Mouse (Mus musculus): ENCODE measurements around the gene Pepd.

The Pepd gene

GRCm38 (mm10) chr7:34911919-34912897 lies at the start of gene Pepd:
Pepd (plus strand) TSS chr7:34912379.
- peak; percentile 97 for DNase-seq (ENCODE audit: low read depth)

DNA sequence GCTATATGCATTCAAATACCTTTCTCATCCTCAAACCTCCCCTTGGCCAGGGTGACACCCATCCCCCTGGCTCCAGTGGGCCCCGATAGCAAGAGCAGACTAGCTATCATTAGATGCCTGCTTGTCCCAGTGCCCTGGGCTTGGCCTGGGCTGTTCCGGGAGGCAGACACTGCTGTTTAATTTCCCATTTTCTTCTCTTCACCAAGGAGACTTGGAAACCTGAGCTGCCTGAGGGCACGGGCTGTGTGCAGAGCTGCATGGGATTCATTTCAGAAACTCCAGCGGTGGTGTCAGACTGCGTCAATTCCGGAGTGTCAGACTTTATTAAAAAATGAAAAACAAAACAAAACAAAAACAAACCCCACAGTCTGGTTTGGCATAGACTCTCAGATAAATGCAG lies 44.9 kb upstream of the Pepd start:
- DNase-seq (ENCODE audit: low read depth): no peak

DNA sequence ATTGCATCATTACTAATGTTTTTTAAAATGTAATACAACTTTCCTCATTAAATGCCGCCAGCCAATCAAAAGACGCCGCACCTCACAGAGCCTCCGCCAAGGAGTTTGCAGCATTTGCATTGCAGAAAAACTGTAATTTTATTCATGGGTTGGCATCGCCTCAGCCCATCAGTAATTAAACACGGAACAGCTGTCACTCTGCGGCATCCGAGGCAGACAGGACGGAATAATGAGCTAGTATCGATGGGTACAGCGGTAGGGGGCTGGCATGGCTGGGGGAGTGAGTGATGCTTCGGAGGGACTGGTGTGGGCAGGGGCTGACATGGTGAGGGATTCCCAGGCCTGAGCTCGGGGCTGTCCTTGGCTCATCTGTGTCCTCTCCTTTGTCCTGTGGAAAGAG lies 42.5 kb upstream of the Pepd start:
- DNase-seq (ENCODE audit: low read depth): no peak

GRCm38 (mm10) chr7:34876787-34877186 lies 35.4 kb upstream of the Pepd start:
- peak; percentile 5 for DNase-seq (ENCODE audit: low read depth)

DNA sequence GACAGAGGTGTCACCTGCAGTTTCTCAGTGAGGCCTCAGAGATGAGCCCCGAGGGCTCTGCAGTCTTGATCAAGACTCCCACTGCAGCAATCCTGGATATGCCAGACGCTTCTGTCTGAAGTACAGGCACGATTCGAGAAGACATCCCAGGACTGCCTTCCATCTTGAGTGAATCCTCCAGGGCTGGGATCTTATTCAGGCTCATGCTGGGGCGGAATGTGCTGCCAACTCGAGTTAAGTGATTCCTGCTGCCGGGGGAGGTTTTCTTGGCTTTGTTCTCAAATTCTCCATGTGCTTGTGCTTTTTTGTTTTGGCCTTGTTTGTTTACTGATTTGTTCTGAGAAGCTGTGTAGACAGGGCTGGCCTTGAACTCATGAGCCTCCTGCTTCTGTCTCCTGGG lies 34.4 kb upstream of the Pepd start:
- peak; percentile 24 for DNase-seq (ENCODE audit: low read depth)

GRCm38 (mm10) chr7:34888441-34888840 lies 23.7 kb upstream of the Pepd start:
- DNase-seq (ENCODE audit: low read depth): peak; percentile 3

DNA sequence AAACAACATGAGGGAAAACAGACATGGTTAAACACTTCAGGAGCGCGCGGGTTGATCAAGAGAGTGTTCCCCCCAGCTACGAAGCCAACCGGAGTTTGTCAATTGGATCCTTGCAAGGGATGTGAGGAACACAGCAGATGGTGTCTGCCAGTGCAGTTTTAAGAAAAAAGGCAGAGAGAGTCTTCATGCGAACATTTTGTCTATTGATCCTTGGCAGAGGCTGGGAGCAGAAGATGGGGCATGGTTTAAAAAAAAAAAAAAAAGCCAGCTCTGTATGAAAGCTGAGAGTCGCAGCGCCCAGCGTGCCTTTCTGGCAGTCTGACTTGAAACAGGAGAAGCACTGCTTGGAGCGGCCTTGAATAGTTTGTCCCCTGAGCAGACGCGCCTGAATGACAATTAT lies 23.3 kb upstream of the Pepd start:
- DNase-seq (ENCODE audit: low read depth): no peak

DNA sequence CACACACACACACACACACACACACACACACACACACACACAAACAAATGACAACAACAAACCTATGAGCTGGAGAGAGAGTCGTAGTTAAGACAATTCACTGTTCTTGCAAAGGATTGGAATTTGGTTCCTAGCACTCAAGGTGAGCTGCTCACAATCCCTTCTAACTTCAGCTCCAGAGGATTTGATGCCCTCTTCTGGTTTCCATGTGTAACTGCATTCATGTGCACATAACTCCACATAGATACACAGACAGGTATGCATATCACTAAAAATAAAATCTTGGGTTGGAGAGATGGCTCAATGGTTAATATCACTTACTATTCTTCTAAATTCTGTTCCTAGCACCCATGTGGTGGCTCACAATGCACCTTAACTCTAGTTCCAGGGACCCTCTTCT lies 19.3 kb upstream of the Pepd start:
- DNase-seq (ENCODE audit: low read depth): no peak

DNA sequence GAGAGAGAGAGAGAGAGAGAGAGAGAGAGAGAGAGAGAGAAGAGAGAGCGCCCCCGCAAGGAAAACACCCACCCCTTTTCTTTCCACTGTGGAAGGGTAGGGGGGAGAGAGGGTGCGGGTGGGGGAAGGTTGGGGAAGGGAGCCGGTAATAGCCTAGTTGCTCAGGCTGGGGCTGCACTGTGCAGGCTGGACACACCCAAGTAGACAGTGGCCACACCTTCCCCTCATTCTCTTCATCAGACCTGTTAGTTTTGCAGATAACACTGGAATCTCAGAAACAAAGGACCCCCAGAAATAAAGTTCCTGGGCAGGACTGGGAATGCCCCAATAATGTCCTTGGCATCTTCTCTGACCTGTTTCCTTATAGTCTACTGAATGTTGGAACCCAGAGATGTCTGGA lies 15.7 kb upstream of the Pepd start:
- no peak for DNase-seq (ENCODE audit: low read depth)

- peak; percentile 20 for DNase-seq (ENCODE audit: low read depth)
Observed at GRCm38 (mm10) chr7:34897058-34897457, 15.1 kb upstream of the Pepd start.

GRCm38 (mm10) chr7:34910096-34911066 lies 1.8 kb upstream of the Pepd start:
- no peak for DNase-seq (ENCODE audit: low read depth)

DNA sequence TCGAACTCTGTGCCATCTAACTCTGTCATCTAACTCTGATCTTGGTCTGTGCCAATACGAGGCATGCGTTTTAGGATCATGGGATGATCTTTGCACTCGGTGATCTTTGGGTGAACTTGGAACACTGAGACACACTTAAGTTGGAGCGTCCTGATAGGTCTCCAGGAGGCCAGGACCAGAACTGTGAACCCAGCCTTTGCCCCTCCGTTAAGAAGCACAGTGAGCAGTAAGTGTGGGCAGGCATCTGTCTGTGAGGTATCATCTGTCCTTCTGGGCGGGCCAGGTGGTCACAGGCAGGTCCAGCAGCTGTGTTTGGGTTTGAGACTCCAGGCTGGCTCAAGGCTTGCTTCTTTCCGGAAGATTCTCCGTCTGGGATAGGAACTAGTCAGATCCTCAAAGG lies 1.8 kb downstream of the Pepd start:
- DNase-seq (ENCODE audit: low read depth): no peak

GRCm38 (mm10) chr7:34915555-34915954 lies 3.4 kb downstream of the Pepd start:
- no peak for DNase-seq (ENCODE audit: low read depth)

DNA sequence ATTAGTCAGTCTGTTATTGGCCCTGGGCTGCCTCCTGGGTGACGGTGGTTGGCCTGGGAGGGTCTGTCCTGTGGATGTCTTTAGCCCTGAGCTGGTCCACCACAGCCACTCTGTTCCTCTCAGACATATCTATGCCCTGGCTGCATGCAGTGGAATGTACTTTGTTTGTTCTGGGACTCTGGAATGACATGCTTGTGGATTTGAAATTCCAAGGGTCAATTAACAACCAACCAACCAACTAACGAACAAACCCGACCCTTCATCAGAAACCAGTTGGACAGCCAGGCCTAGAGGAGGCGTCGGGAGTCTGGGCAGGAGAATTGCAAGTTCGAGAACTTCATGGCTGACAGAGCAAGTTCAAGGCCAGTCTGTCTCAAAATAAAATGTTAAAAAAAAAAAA lies 5.4 kb downstream of the Pepd start:
- no peak for DNase-seq (ENCODE audit: low read depth)

- DNase-seq (ENCODE audit: low read depth): no peak
Observed at GRCm38 (mm10) chr7:34917998-34918397, 5.8 kb downstream of the Pepd start.

DNA sequence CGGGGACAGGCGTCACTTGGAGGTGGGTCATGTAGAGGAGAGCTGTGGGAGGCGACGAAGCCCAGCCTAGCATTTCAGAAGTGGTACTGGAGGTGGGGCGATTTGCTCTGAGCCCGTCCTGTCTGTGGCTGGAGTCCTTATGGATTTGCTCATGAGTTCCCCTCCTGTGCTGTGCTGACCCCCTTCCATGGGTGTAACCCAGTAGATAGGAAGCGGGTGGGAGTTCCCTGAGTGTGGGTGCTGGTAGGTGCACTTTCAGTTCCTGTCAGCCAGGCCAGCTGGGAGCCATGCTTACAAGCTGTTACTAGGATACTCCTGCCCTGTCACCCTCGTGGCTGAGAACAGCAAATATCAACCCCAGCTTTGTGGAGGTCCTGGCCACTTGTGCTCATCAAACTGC lies 6.2 kb downstream of the Pepd start:
- DNase-seq (ENCODE audit: low read depth): no peak

GRCm38 (mm10) chr7:34919054-34919453 lies 6.9 kb downstream of the Pepd start:
- DNase-seq (ENCODE audit: low read depth): no peak

DNA sequence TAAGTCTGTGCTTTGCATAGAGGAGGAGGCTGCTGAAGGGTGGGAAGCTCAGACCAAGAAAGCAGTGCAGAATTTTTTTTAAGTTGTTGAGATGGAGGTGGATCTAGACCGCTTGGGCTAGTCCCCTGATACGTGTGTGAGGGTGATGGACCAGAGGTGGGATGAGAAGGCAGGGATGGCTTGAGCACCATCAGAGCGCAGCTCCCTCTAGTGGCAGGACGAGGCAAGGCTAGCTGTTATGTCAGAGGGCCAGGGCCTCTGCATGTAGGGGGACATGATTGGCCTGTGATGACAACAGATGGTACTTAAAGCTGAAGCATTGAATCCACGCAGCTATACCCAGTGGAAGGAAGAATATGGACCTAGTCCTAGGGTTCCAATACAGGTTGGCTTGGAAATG lies 7.6 kb downstream of the Pepd start:
- peak; percentile 34 for DNase-seq (ENCODE audit: low read depth)

DNA sequence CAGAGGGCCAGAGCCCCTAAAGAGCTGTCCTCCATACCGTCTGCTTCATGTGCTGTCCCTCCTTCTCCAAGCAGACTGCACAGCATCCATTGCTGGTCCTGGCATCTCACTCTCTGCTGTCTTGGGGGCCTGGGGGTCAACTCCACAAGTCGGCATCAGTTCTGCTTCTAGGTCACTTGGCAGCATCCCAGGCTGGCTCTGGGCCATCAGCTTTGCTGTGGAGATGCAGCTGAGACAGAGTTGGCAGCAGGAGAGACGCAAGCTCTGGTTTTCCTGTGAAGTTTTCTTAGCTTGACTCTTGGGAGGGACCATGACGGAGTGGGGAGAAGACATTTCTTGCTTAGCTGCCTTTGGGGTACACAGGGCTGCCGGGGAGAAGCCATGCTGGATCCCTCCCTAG lies 13.0 kb downstream of the Pepd start:
- peak; percentile 13 for DNase-seq (ENCODE audit: low read depth)

DNA sequence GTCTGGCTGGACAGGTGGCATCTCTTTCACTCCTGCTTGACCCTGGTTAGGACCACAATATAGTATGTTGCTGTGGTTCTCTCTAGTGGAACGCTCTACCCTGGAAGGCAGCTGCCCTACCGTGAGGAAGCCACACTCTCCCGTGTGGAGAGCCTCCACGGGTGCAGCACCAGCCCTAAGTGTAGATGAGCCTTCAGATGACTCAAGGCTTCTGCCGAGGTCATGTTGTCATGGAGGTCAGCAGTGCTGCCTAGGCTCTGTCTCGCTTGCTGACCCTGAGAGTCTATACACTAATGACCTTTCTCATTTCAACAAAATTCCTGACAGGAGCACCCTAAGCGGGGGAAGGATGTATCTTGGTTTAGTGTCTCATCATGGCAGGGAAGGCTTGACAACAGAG lies 13.8 kb downstream of the Pepd start:
- DNase-seq (ENCODE audit: low read depth): no peak

DNA sequence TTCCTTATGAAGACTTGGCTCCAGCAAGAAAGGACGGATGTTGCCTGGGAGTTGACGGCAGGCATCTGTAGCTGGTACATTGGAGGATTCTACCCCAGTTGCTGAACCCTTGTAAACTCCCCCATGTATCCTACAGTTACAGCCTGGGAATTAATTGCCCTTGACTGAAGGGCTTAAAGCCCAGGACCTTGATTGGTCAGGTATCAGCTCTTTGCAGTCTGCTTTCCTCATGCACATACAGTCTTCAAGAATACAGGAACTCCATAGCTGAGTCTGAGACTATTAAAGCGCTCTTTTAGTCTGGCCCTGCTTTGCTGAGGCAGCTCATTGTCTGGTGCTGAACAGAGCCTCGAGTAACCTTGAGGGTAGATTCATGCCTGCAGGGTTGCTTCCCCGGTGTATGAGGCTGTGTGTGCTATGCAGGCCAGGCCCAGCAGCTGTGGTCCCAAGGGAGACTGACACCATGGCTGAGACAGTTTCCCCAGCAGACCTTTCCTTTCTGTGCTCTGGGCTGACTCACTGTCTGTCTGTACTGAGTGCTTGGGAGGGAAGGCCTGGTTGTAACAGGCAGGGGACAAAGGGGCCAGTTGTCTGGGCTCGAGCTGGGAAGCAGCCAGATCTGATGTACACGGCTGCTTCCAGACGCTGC lies 17.6 kb downstream of the Pepd start:
- peak; percentile 61 for DNase-seq (ENCODE audit: low read depth)

DNA sequence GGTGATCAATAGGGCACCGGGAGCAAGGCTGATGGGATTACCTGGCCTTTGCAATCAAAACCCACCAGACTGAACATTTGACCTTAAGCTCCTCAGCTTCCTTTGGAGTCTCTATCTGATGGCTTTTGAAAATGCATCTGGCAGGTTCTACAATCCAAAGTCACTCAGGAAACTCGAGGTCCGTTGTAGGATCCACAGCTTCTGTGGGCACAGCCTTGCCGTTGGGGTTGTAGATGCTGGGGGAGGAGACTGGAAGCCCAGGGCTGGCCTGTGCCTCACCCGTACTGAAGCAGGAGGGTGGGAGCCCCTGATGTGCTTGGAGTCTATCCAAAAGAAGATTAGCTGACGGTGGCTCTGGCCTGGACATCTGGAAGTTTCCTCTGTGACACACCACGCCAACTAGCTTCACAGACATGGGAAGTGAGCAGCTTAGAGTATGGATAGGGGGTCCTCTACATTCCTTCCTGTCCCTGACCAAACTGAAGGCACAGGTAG lies 18.1 kb downstream of the Pepd start:
- DNase-seq (ENCODE audit: low read depth): no peak

Data from NIH3T3 (cell line).